Mouse (Mus musculus): Measurements from ENCODE around the gene Cand1.

DNA sequence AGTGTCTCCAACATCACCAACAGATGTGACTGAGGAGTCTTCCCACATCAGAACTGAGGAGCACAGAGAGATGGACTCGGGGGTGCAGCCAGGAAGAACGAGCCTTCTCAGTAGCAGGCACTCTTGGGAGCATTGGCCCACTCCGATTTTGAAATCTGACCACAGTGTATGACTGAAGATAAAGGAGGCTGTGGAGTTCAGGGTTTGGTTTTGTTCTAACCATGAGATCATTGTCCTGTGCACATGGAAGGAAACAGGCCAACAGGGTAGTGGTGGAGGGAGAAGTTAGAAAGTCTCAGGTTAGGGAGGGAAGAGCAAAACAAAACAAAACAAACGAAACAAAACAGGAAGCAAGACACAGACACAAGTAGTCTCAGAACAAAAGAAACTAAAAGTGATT is 52.1 kb downstream of the Cand1 start:
- no peak for TF ChIP-seq POLR2A (IDR thresholded peaks at IDR 0.05; ENCODE audit: insufficient read depth, low read depth, low read length)
- TF ChIP-seq CTCF (IDR thresholded peaks at IDR 0.05): no peak
- TF ChIP-seq EP300 (IDR thresholded peaks at IDR 0.05; ENCODE audit: insufficient read depth, low read depth, low read length): no peak

Measured in heart, adult 2 months (tissue).